Comparison of ENCODE assay signal across 11 mouse cellular contexts in the genomic region with DNA sequence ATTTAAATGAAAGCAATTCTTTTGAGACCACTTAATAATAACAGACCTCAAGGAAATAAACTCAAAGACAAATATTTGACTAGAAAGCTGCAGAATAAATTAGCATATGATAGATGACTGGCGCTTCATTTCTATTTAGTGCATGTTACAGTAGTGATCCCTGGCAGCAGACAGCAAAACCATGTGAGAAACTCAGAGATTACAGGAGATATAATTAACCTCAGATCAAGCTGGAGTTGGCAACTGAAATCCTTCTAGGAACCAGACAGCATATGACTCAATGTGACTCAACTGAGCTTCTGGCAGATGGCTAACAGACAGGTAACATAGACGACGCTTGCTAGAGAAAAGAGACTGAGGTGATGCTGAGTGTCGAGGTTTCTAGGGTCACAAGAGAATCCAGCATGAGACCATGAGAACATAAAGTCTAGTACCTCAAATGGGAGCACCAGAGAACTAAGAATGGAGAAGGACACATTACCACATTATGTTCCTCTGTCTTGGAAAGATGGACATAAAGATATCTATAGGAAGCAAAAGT. TPM values are rescaled to one million over a fixed set of nuclear protein-coding genes. Genes with fewer than 3 reads are reported as not detected.
DNase-seq lines count a peak whose midpoint lies in the region; ATAC-seq and TF ChIP-seq lines count a peak whose summit lies in the region.
"Not testable (repeated sequence)": the region's sequence is repeated elsewhere in the genome, so short reads cannot be mapped to it uniquely, and the experiment has no call there.
"Had no signal": no experiment of that assay in that cellular context is flagged by ENCODE, and none has a peak within 500 bp of the region (broad histone marks: within the 10 kb centered on the region; RNA-seq: fewer than 3 reads in every experiment).

No protein-coding gene starts in this region.

- TF ChIP-seq CTCF in cerebellum, adult 2 months (IDR thresholded peaks at IDR 0.05; ENCODE audit: borderline replicate concordance, insufficient read depth, low read depth, low read length); forebrain, postnatal 0 days (IDR thresholded peaks at IDR 0.05; ENCODE audit: low read depth): not testable (repeated sequence)

- not testable (repeated sequence) for TF ChIP-seq POLR2A in cerebellum, adult 2 months (IDR thresholded peaks at IDR 0.05; ENCODE audit: borderline replicate concordance, insufficient read depth, low read length)

- 13% methylated on average over 4 of the region's 4 CpGs for WGBS in cerebellum, adult 2 months
- WGBS in forebrain, postnatal 0 days = 67% methylated on average over 4 of the region's 4 CpGs
- WGBS in midbrain, embryonic 16.5 days = 82% methylated on average over 4 of the region's 4 CpGs

- not testable (repeated sequence) for H3K27ac ChIP-seq in cerebellum, adult 2 months (ENCODE audit: insufficient read depth, low read length); forebrain, postnatal 0 days (ENCODE audit: low read depth, low read length); midbrain, embryonic 16.5 days (ENCODE audit: low read length)

- not testable (repeated sequence) for H3K4me3 ChIP-seq in cerebellum, adult 2 months (replicated peaks; ENCODE audit: insufficient read depth, low read depth, low read length); forebrain, postnatal 0 days (ENCODE audit: low read depth, low read length); midbrain, embryonic 16.5 days (ENCODE audit: low read depth, low read length)

- H3K9me3 ChIP-seq in forebrain, postnatal 0 days (ENCODE audit: low read length); midbrain, embryonic 16.5 days (replicated peaks; ENCODE audit: control insufficient read depth, low read length, poor library complexity, severe bottlenecking): not testable (repeated sequence)

- H3K9ac ChIP-seq in forebrain, postnatal 0 days; midbrain, embryonic 16.5 days (ENCODE audit: low read depth, low read length): not testable (repeated sequence)

- peak; percentile 81 for ATAC-seq in cerebellum, adult (ENCODE audit: insufficient number of reproducible peaks, low FRiP score, low TSS enrichment)
- peak; percentile 55; the same call in 1 of the 2 replicates for ATAC-seq in forebrain, postnatal 0 days
- ATAC-seq in midbrain, embryonic 16.5 days = 0 out of 2 replicates have a peak, but pooled peaks have one; percentile 54

- not testable (repeated sequence) for H3K27me3 ChIP-seq in cerebellum, adult 2 months (ENCODE audit: control insufficient read depth, insufficient read depth, low read length); forebrain, postnatal 0 days (ENCODE audit: insufficient read depth, low read length); midbrain, embryonic 16.5 days (ENCODE audit: control insufficient read depth, insufficient read depth, low read depth, low read length)

- not testable (repeated sequence) for H3K4me1 ChIP-seq in cerebellum, adult 2 months (ENCODE audit: control insufficient read depth, insufficient read depth, low read length); forebrain, postnatal 0 days (ENCODE audit: insufficient read depth); midbrain, embryonic 16.5 days (ENCODE audit: control insufficient read depth, insufficient read depth, low read length)

- H3K36me3 ChIP-seq in forebrain, postnatal 0 days (ENCODE audit: insufficient read depth); midbrain, embryonic 16.5 days (ENCODE audit: control insufficient read depth, insufficient read depth, low read length): not testable (repeated sequence)

- not testable (repeated sequence) for H3K4me2 ChIP-seq in forebrain, postnatal 0 days (ENCODE audit: low read depth); midbrain, embryonic 16.5 days (ENCODE audit: low read length)

- DNase-seq in cerebellum, adult 11-12 months = peak; percentile 16
- peak; percentile 22 to 67 for DNase-seq in cerebellum, adult 2 months
- peak; percentile 27 for DNase-seq in cerebellum, adult 9-11 months
- peak; percentile 13 to 55 for DNase-seq in cerebellum, postnatal 14 days
- DNase-seq in forebrain, postnatal 0 days = not testable (repeated sequence)

RNA-seq across cellular contexts. Expression of a gene that starts 43.5 kb away (rescaled TPM):
- polyA plus RNA-seq in cerebellum, adult 2 months (2012; rRNA removed) = 14.6 and 15.1 TPM in 2 replicates
- total RNA-seq in forebrain, postnatal 0 days (2014; rRNA removed) = 42.5 and 48.1 TPM in 2 replicates
- polyA plus RNA-seq in forebrain, postnatal 0 days (2015; fragmentation: Nextera tagmentation; extraction: Ambion mirVana) = 24.0 and 29.3 TPM in 2 replicates
- 33.7 and 35.7 TPM in 2 replicates for polyA plus RNA-seq in midbrain, embryonic 16.5 days (2015; fragmentation: Nextera tagmentation; extraction: Ambion mirVana)
- total RNA-seq: gastrocnemius, adult 18-20 months; MEL had no signal
- polyA plus RNA-seq: adrenal gland, adult 2 months; C2C12 had no signal
